Mouse (Mus musculus) large intestine, adult 2 months (tissue): ENCODE data around the gene Prps1l3. TPM values are rescaled to one million over a fixed set of nuclear protein-coding genes. Genes with fewer than 3 reads are reported as not detected.

Experiments
- DNase-seq: peaks from one replicate; pipeline ENCODE4 v3.0.0-alpha.2; 2012; ENCODE audit warnings: low read depth, low spot score
- WGBS: fragments of 180-500 bp; shearing (Covaris S2); methylation state at CpG from one replicate; pipeline ENCODE4 v1.1.7; 2018; 5-methylcytosine and 5-hydroxymethylcytosine counted together
- polyA plus RNA-seq: library from polyadenylated mRNA; depleted of rRNA; stranded (reverse); fragments of >200 nt; gene quantifications from 2 replicates; pipeline ENCODE4 v1.2.3, GENCODE M21; 2012; rRNA removed

Gene Prps1l3
- polyA plus RNA-seq, 1 experiment: 8.1 TPM

GRCm38 (mm10) chr12:57231085-57231875, 1.1 kb downstream of the Prps1l3 start:
- WGBS: 26% methylated on average over 14 of the region's 14 CpGs
- DNase-seq: no peak

GRCm38 (mm10) chr12:57233386-57233785, 3.2 kb downstream of the Prps1l3 start:
- no peak for DNase-seq
- WGBS: 89% methylated on average over 5 of the region's 5 CpGs

- WGBS: 87% methylated on average over 5 of the region's 5 CpGs
- no peak for DNase-seq
Observed at GRCm38 (mm10) chr12:57243671-57244495, 13.7 kb downstream of the Prps1l3 start.

DNA sequence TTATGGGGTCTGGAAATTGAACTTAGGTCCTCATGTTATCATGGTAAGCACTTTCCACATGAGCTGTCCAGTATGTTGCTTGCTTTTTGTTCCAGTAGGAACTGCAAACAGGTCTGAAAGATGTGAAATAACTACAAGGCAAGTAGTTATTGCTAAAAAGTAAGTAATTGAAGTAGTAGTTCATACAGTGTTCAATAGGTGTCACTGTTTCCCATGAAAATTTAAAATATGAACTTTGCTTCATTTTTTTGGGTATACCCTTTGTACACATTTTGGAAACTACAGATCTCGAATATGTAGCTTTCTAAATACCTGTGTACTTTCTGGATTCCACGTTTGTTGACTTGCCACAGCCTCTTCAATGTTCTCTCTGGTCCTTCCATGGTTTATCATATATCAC, 28.4 kb downstream of the Prps1l3 start:
- no peak for DNase-seq
- 35% methylated on average over 2 of the region's 2 CpGs for WGBS

DNA sequence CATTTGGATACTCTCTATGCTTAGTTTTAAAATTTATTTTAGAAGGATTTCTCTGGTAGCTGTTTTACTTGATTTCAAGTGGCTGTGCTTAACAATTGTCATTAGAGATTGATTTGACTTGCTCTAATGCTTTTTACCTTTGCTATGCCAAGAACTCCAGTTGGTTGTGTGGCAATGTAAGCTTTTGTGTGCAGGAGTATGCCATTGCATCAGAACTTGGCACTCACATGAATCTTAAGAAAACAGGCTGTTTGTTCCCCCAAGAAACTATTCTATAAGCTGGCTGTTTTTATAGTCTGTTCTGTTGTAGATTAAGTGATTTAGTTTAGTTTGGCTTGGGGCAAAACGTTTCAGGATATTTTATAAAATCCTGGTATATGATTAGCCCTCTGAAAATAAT, 45.2 kb downstream of the Prps1l3 start:
- no peak for DNase-seq
- WGBS: 33% methylated on average over 1 of the region's 1 CpGs

DNA sequence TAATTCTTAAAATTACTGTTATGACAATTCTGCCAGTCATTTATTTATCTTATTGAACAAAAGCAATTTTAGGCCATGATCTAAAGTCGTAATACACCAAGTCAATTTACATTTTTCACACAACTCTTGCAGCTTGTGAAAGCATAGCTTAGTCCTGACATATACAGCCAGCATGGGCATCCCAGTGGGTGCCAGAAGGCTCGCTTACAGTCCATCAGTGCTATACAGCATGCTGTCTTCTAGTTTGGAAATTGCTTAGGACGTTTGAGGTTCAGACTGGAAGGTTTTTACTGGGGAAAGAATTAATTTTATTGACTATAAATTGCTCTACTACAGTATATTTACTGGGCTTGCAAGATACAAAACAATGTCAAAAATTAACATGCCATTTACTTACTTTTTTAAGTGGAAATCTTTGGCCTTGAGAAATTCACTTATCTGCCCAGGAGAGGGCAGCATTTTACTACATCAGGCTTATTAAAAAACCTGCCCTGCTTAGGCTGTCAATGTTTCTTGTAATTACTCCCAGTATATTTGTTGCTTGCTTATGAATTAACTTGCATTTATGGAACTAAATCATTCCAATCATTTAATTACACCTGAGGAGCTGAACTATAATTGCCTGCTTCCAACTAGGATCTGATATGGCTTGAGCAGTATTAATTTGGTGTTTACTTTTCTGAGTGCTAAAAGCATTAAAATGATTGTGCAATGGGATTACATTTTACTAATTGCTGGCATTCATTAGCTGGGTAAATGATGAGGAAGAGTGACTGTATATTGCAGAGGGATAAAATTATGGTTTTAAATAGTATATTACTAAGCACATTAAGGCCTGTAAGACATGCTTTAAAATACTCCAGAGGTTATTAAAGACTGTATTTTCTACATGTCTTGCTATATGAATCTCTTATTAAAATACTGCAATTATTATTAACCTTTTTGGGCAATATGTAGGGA, 51.2 kb downstream of the Prps1l3 start:
- WGBS: 61% methylated on average over 3 of the region's 3 CpGs
- peak; percentile 54 for DNase-seq

DNA sequence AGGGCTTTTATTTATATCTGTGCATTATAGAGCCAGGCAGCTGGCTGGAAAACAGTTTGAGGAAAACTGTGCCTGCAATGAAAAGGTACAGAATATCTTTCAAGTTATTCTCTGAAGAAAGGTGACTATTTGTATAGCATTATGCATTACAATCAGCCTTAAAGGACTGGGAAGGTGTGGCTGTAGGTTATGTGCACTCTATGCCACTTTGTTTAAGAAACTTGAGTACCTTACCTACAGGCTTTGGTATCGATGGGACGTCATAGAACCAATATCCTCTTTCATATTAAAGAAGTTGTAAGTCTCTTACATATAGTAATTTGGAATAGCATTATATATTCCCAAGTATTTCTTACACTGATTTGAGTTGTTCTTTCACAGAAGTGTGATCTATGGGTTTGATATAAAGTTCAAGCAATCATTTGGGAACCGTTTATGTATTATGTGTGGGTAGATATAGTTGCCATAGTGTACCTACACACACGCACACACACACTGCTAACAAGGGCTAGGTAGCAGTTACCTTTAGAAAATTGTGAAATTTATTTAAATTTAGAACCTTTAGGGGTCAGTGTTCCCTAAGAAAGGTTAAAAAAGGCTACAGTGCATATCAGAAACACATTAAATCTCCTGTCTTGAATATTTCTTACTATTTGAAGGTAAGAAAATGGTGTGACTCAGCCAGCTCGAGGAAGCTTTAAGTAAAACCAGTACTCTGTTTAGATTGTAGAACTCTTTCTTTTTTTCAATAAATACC, 55.3 kb downstream of the Prps1l3 start:
- DNase-seq: no peak
- 57% methylated on average over 5 of the region's 5 CpGs for WGBS

Other genes starting within 250 kb of the Prps1l3 start
- not detected in 2 replicates for gene Slc25a21, start 32.9 kb upstream of the Prps1l3 start, polyA plus RNA-seq
- gene Mipol1, start within 50 bp of the Prps1l3 start, polyA plus RNA-seq: 0.38 and 0.73 TPM in 2 replicates